Mouse (Mus musculus) telencephalon, adult 2 months (tissue): ENCODE results near the gene Krt34.
A peak's percentile ranks its signal among the peaks of the same experiment; 100 is the strongest.

ENCODE experiments used
- DNase-seq: peaks from one replicate; pipeline ENCODE4 v3.0.0-alpha.2; 2011; ENCODE audit warnings: low read depth, low spot score

Gene Krt34

GRCm38 (mm10) chr11:100041454-100041853 lies at the start of gene Krt34:
Krt34 (minus strand) TSS chr11:100041554.
- DNase-seq, result no peak

GRCm38 (mm10) chr11:100088378-100089025 lies 47.1 kb upstream of the Krt34 start:
- peak; percentile 45 for DNase-seq

GRCm38 (mm10) chr11:100087861-100088260 lies 46.5 kb upstream of the Krt34 start, which contains the start of gene Krt32:
Krt32 (minus strand) TSS chr11:100088226.
- DNase-seq, result no peak

- DNase-seq, result no peak
Observed at GRCm38 (mm10) chr11:100073873-100074272, 32.5 kb upstream of the Krt34 start.

GRCm38 (mm10) chr11:100067293-100068036 lies 26.1 kb upstream of the Krt34 start:
- DNase-seq, result no peak

- no peak for DNase-seq
Observed at GRCm38 (mm10) chr11:100066236-100067010, 25.1 kb upstream of the Krt34 start.

GRCm38 (mm10) chr11:100058875-100059274 lies 17.5 kb upstream of the Krt34 start:
- no peak for DNase-seq

GRCm38 (mm10) chr11:100055686-100056655 lies 14.6 kb upstream of the Krt34 start:
- DNase-seq, result no peak

- no peak for DNase-seq
Observed at GRCm38 (mm10) chr11:100050451-100050850, 9.1 kb upstream of the Krt34 start, which contains the start of gene Krt31. Krt31 (minus strand) TSS chr11:100050551.

GRCm38 (mm10) chr11:100047193-100047592 lies 5.8 kb upstream of the Krt34 start:
- no peak for DNase-seq

- no peak for DNase-seq
Observed at GRCm38 (mm10) chr11:100046303-100046866, 5.0 kb upstream of the Krt34 start.

- DNase-seq, result no peak
Observed at GRCm38 (mm10) chr11:100029768-100030167, 11.6 kb downstream of the Krt34 start, which contains the start of gene Krt33b. Krt33b (minus strand) TSS chr11:100029868.

- DNase-seq, result no peak
Observed at GRCm38 (mm10) chr11:100021438-100021837, 19.9 kb downstream of the Krt34 start.

GRCm38 (mm10) chr11:100019466-100019865 lies 21.9 kb downstream of the Krt34 start:
- DNase-seq, result no peak

GRCm38 (mm10) chr11:100016112-100016511 lies 25.2 kb downstream of the Krt34 start, which contains the start of gene Krt33a:
Krt33a (minus strand) TSS chr11:100016212.
- DNase-seq, result no peak

GRCm38 (mm10) chr11:100013691-100014171 lies 27.6 kb downstream of the Krt34 start:
- no peak for DNase-seq

GRCm38 (mm10) chr11:100010682-100011081 lies 30.7 kb downstream of the Krt34 start:
- no peak for DNase-seq

GRCm38 (mm10) chr11:100008336-100008735 lies 33.0 kb downstream of the Krt34 start:
- DNase-seq, result no peak

- DNase-seq, result no peak
Observed at GRCm38 (mm10) chr11:100006624-100007023, 34.7 kb downstream of the Krt34 start.

- DNase-seq, result no peak
Observed at GRCm38 (mm10) chr11:100005905-100006304, 35.4 kb downstream of the Krt34 start.
